Mouse (Mus musculus) macrophage (primary cell): ENCODE data around the gene Rwdd1. TPM values are rescaled to one million over a fixed set of nuclear protein-coding genes. Genes with fewer than 3 reads are reported as not detected.
"Not testable (repeated sequence)": the region's sequence is repeated elsewhere in the genome, so short reads cannot be mapped to it uniquely, and the experiment has no call there.

Experiments used
- H3K27ac ChIP-seq: fragments of 350-480 bp; formaldehyde crosslinking; 2 replicates; pipeline ENCODE4 v1.9.0; 2021
- H3K36me3 ChIP-seq: fragments of 350-480 bp; formaldehyde crosslinking; 2 replicates; pipeline ENCODE4 v1.9.0; 2021; ENCODE audit errors: inconsistent target
- H3K4me3 ChIP-seq: fragments of 350-480 bp; formaldehyde crosslinking; 2 replicates; pipeline ENCODE4 v1.9.0; 2021; ENCODE audit errors: inconsistent target
- H3K79me2 ChIP-seq: fragments of 350-480 bp; formaldehyde crosslinking; 2 replicates; pipeline ENCODE4 v1.9.0; 2021; ENCODE audit errors: inconsistent target
- WGBS: methylation state at CpG from one replicate; pipeline ENCODE4 v1.1.7; 2026; ENCODE audit warnings: inconsistent platforms; ENCODE audit not compliant: missing documents; 5-methylcytosine and 5-hydroxymethylcytosine counted together
- polyA plus RNA-seq: library from polyadenylated mRNA; stranded (reverse); fragments of 250-400 nt; gene quantifications from 3 replicates; pipeline ENCODE4 v1.2.4, GENCODE M21; 2018; ENCODE audit warnings: inconsistent platforms
- total RNA-seq, 78 experiments: library from RNA; depleted of rRNA; stranded (reverse); fragments of 250-400 nt; gene quantifications; 1 replicate in 9 of 78; 2 replicates in 24 of 78; 3 replicates in 43 of 78; 4 replicates in 2 of 78; pipeline ENCODE4 v1.2.4; 2018; ENCODE audit warnings: inconsistent platforms in 56 of 78

The Rwdd1 gene
- total RNA-seq (2018; cell fraction: chromatin; rRNA removed) = 10 to 100 TPM in 19 of 26 experiments, 1 to 10 TPM in 7; 2.7 to 31.8 (median 14.5) TPM
- total RNA-seq (2018; cell fraction: cytosol; rRNA removed) = 100 to 1,000 TPM in 13 of 26 experiments, 10 to 100 TPM in 13; 63.0 to 135 (median 97.6) TPM
- total RNA-seq (2018; cell fraction: nucleus; rRNA removed) = 10 to 100 TPM; 10.1 to 57.6 (median 24.0) TPM
- polyA plus RNA-seq = 67.1 to 157 TPM (median 111 TPM) in 3 replicates

DNA sequence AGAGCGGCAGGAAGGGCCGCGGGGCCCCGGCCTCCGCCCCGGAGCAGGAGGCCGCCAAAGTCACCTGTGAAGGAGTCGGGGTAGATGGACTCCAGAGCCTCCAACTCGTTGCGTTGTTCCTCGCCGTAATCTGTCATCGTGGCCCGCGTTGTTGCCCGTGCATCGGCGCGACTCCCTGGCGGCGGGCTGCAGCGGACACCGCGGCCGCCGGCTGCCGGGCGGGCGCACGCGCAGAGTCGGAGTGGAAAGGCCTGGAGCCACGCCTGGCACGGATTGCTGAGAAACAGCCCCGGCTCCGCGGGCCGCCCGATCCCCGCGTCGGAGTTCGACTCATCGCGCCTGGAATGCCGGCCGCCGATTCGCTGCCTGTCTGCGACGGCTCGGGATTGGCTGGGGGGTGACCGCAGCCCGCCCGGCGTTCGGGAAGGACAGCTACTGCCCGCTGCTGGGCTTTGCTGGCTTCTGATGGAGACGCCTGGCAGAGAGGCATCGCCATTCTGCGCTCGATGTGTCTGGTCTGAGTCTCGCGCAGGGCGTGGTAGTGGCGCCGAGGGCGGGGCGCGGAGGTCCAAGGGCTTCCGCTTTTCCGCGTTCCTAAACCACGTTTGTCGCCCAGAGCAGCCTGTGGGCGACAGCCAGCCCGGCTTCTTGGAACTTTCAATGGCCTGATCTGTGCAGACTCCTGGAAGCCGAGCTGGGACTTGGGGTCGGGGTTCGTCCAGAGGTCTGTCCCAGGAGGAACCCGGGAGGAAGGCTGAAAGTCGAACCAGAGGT is at the start of gene Rwdd1:
TSS of gene Rwdd1 (minus strand) at position 323 of the 774 bp plus-strand sequence.
- Histone ChIP-seq H3K36me3 (no peaks in the 10 kb centered on the region), H3K79me2 (peaks cover 43% of the 10 kb centered on the region), H3K4me3 (peak within 1 kb of the TSS; percentile 91), H3K27ac (peak within 1 kb of the TSS; percentile 77)
- under 1% methylated on average over 73 of the region's 82 CpGs for WGBS

DNA sequence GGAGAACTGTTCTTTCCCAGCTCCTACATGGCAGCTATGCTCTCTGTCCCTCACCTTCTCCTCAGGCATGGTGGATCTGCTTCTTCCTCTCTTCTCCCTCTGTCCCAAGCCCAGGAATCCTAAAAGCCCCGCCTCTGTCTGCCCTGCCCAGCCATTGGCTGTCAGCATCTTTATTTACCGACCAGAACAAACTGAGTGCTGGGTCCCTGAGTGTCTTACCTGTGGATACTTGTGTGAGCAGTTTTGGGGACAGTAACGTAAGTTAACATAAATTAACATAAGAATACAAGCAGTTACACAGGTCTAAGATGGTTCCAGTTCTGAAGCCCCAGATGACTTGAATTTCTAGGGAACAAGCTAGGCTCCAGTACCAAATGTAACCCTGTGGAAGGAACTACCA is 47.2 kb upstream of the Rwdd1 start:
- no peaks in the 10 kb centered on the region for H3K36me3 ChIP-seq
- no peaks in the 10 kb centered on the region for H3K79me2 ChIP-seq
- no peak overlapping the region for H3K27ac ChIP-seq
- 90% methylated on average over 3 of the region's 3 CpGs for WGBS
- H3K4me3 ChIP-seq = no peak overlapping the region

DNA sequence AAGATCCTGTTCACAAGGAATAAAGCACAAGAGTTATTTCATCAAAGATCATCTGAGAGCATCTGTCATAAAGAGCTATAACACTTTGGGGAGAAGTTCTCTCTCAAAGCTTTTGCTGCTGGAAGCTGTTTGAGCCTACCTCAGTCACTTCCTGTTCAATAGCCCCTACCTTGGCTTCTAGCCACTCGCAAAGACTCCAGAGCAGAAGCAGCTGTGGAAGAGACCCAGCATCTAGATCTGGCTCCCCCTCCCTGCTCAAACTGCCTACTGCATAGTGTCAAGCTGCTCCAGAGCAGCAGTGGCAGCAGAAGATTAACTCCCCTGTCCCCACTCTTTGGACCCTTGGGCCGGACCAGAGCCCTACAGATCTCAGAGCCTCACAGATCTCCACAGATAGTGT is 34.6 kb upstream of the Rwdd1 start:
- 67% methylated on average over 2 of the region's 2 CpGs for WGBS
- Histone ChIP-seq H3K27ac (no peak overlapping the region), H3K4me3 (no peak overlapping the region), H3K79me2 (no peaks in the 10 kb centered on the region), H3K36me3 (no peaks in the 10 kb centered on the region)

- WGBS = 89% methylated on average over 5 of the region's 5 CpGs
- Histone ChIP-seq H3K79me2 (no peaks in the 10 kb centered on the region), H3K36me3 (no peaks in the 10 kb centered on the region), H3K27ac (no peak within 1 kb of the TSS), H3K4me3 (no peak within 1 kb of the TSS)
Measured at GRCm38 (mm10) chr10:34044210-34044609, 24.8 kb upstream of the Rwdd1 start, which contains the start of gene Calhm4. Gene Calhm4, minus strand, starts transcription at chr10:34044310.

DNA sequence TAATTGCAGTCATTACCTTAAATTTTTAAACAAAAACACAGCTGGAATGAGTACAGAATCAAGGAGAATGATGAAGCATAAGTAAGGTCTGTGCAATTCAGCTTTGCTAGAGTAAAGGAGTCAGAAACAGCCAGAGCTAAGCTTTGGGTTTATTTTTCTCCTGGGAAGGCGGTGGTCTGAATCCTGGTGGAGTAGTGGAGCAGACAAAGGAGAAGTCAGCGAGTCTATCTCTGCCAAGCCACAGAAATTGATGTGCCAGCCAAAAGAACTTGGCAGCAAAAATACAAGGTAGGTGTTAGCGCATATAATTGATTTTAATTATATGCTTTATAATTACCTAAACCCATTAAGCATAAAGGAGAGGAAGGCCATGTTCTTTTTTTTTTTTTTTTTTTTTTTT is 18.0 kb upstream of the Rwdd1 start, which contains the start of gene Trappc3l:
TSS of gene Trappc3l (plus strand) at position 197 of the 400 bp plus-strand sequence.
- H3K79me2 ChIP-seq = no peaks in the 10 kb centered on the region
- WGBS = 86% methylated on average over 2 of the region's 3 CpGs
- no peak within 1 kb of the TSS for H3K27ac ChIP-seq
- no peaks in the 10 kb centered on the region for H3K36me3 ChIP-seq
- no peak within 1 kb of the TSS for H3K4me3 ChIP-seq

DNA sequence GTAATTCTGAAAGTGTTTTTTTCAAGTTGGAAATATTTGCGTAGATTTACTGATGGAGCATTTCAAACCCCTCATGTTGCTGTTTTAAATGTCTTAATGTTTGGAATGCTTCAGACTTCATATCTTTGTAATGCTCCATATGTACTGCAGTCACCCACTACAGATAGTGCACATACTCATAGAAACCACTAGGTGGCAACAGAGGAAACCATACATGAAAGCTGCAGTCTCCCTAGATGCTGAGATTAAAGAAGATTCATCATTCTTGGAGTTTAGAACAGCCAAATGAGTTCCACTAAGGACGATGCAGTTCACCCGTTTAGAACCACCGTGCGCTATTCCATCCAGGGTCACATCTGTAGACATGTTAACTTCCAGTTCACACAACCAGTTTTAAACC is 17.2 kb upstream of the Rwdd1 start:
- H3K79me2 ChIP-seq = no peaks in the 10 kb centered on the region
- no peak overlapping the region for H3K27ac ChIP-seq
- WGBS = 16% methylated on average over 5 of the region's 5 CpGs
- H3K36me3 ChIP-seq = no peaks in the 10 kb centered on the region
- H3K4me3 ChIP-seq = no peak overlapping the region

DNA sequence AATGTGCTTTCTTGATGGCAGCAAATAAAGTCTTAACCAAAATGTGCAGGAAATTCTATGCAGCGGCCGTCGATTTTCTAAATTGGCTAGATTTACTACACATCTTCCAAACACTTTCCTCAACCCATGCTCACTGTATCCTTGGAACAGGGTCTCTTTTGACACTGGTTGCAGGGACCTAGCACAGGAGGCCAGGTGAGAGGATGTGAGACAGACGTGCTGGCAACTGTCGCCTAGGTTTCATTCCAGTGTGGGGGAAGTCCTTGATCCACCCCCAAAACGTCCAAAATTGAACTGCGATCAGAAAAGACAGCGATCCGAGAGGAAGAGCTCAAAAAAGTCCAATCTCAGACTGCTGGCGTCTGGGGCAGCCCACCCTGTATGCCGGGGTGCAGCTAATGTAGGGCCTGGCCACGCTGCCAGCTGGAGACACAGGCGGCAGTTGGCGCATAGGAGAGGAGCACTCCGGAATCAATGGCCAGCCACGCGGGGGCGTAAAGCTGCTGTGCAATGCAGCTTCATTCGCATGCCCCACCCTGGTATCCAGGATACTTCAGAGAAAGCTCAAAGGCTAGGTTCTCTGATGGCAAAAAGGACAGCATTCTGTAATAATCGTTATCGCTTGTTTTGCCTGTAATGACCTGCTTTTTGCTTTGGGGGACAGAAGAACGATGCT is 14.3 kb upstream of the Rwdd1 start:
- no peaks in the 10 kb centered on the region for H3K36me3 ChIP-seq
- H3K79me2 ChIP-seq = no peaks in the 10 kb centered on the region
- H3K4me3 ChIP-seq = no peak overlapping the region
- no peak overlapping the region for H3K27ac ChIP-seq
- WGBS = 21% methylated on average over 22 of the region's 22 CpGs

GRCm38 (mm10) chr10:34030322-34030721 is 10.9 kb upstream of the Rwdd1 start:
- Histone ChIP-seq H3K36me3 (no peaks in the 10 kb centered on the region), H3K79me2 (no peaks in the 10 kb centered on the region), H3K27ac (no peak overlapping the region), H3K4me3 (no peak overlapping the region)
- WGBS = 45% methylated on average over 5 of the region's 5 CpGs

GRCm38 (mm10) chr10:34018746-34019301 is 600 bp downstream of the Rwdd1 start:
- H3K4me3 ChIP-seq = peak overlapping the region; percentile 91
- H3K27ac ChIP-seq = peak overlapping the region; percentile 64
- peaks cover 50% of the 10 kb centered on the region for H3K79me2 ChIP-seq
- no peaks in the 10 kb centered on the region for H3K36me3 ChIP-seq
- WGBS = 2% methylated on average over 21 of the region's 21 CpGs

- Histone ChIP-seq H3K27ac (no peak overlapping the region), H3K36me3 (peaks cover 12% of the 10 kb centered on the region), H3K4me3 (no peak overlapping the region), H3K79me2 (peaks cover 67% of the 10 kb centered on the region)
- WGBS = 85% methylated on average over 2 of the region's 2 CpGs
Measured at GRCm38 (mm10) chr10:34013241-34013640, 6.2 kb downstream of the Rwdd1 start.

- peaks cover 60% of the 10 kb centered on the region for H3K79me2 ChIP-seq
- H3K27ac ChIP-seq = no peak overlapping the region
- WGBS = 100% methylated on average over 3 of the region's 4 CpGs
- no peak overlapping the region for H3K4me3 ChIP-seq
- H3K36me3 ChIP-seq = peaks cover 12% of the 10 kb centered on the region
Measured at GRCm38 (mm10) chr10:34012581-34012980, 6.8 kb downstream of the Rwdd1 start.

DNA sequence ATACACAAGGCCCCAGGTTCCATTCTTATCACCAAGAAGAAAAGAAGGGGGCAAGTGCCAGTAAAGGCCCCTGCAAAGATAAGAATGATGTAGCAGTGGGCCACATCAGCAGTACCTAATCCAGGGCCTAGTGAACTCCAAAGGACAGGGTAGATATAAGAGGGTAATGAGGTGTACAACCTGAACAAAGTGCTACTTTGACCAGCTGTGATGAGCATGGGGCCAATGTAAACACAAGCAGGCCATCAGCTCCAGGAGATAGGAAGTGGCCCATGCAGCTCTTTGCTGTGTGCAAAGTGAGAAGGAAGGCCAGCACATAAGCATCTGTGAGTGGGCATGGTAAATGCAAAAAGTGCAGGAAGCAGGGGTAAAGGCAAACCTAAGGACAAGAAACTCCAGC is 21.0 kb downstream of the Rwdd1 start:
- Histone ChIP-seq H3K36me3 (peaks cover 53% of the 10 kb centered on the region), H3K79me2 (no peaks in the 10 kb centered on the region), H3K27ac (no peak overlapping the region), H3K4me3 (no peak overlapping the region)

DNA sequence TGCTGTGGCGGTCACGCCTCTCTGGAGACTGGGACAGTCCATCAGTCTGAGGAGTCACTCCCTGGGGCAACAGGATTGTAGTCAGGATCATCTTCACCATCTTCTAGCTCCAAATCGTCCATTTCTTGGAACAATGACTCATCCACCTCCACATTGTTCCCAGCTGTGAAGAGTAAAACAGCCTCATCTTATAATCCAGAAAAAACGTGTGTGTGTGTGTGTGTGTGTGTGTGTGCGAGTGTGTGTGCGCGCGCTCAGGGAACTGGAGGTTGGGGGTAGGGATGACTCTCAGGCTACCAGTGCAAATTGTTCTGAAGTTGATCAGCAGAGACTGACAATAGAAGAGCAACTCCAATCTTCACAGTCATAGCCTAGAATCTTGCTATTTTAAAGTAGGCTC is 22.7 kb downstream of the Rwdd1 start:
- not testable (repeated sequence) for H3K27ac ChIP-seq, H3K4me3 ChIP-seq, H3K79me2 ChIP-seq
- 93% methylated on average over 5 of the region's 8 CpGs for WGBS
- peaks cover 65% of the 10 kb centered on the region for H3K36me3 ChIP-seq

DNA sequence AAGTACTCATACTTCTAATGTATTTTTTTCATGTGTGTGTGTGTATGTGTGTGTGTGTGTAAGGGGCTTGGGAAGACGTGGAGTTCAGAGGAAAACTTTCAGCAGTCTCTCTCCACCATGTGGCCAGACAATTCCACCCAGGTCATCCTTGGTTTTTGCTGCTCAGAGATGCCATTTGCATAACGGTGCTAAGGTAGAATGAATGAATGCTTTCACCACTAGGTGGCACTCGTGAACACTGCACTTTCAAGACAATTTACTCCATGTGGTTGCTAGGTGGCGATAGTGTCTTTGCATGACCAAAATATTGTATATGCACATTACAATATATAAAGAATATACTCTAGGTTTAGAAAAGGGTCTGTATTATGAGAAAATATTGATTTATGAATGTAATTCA is 32.7 kb downstream of the Rwdd1 start:
- H3K4me3 ChIP-seq = no peak overlapping the region
- H3K79me2 ChIP-seq = no peaks in the 10 kb centered on the region
- H3K36me3 ChIP-seq = 0 out of 2 replicates have a peak, but pooled peaks cover 6% of the 10 kb centered on the region
- H3K27ac ChIP-seq = no peak overlapping the region
- 9% methylated on average over 4 of the region's 4 CpGs for WGBS
